Comparison of ENCODE assay signal across 8 mouse cellular contexts in the genomic region with DNA sequence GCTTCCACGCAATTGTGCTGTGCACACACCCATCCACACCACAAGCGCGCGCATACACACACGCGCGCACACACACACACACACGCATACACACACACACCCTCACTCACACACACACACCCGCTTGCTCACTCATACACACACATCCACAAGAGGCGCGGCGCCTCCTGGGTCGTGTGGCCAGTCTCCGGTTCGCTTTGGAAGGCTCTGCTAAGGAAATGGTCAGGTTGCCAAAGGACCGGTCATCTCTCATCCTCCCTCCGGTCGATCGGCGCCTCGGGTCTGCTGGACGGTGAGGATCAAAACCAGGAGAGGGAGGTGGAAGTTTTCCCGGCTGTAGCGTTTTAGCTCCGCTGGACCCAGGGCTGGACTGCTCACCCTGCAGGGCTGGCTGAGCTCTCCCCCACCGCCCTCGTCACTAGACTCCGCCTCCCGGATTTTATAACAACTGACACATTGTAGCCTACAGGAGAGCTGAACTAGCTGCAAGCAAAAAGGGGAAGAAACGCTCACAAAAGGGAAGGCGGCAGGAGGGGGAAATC. TPM values are rescaled to one million over a fixed set of nuclear protein-coding genes. Genes with fewer than 3 reads are reported as not detected.
A peak's percentile ranks its signal among the peaks of the same experiment; 100 is the strongest.
DNase-seq lines count a peak whose midpoint lies in the region; ATAC-seq and TF ChIP-seq lines count a peak whose summit lies in the region.

A gene (minus strand): TSS at position 372 of the 542 bp plus-strand sequence.

- H3K79me2 ChIP-seq in liver, adult 2 months (ENCODE audit: control insufficient read depth, insufficient read depth, low read length): no peaks in the 10 kb centered on the region

- H3K4me1 ChIP-seq in bone marrow, adult 2 months (ENCODE audit: control insufficient read depth, insufficient read depth, low read length): 0 out of 2 replicates have a peak, but pooled peaks cover 1% of the 10 kb centered on the region
- H3K4me1 ChIP-seq in embryonic facial prominence, embryonic 15.5 days: peaks cover 34% of the 10 kb centered on the region
- H3K4me1 ChIP-seq in heart, embryonic 12.5 days (replicated peaks): peaks cover 20% of the 10 kb centered on the region
- H3K4me1 ChIP-seq in kidney, postnatal 0 days (replicated peaks; ENCODE audit: insufficient read depth, low read length): peaks cover 12% of the 10 kb centered on the region; the same call in 1 of the 2 replicates
- H3K4me1 ChIP-seq in liver, adult 2 months (ENCODE audit: control insufficient read depth, insufficient read depth, low read length): peaks cover 3% of the 10 kb centered on the region; the same call in 1 of the 2 replicates

- peak; percentile 97 for DNase-seq in 3T3-L1 (ENCODE audit: low read depth, low spot score)
- DNase-seq in kidney, postnatal 0 days (ENCODE audit: low spot score): peak; percentile 93
- peak; percentile 81 for DNase-seq in liver, adult 2 months (ENCODE audit: extremely low read depth, low read depth, low spot score)
- DNase-seq in splenic B cell, adult 2 months (ENCODE audit: low read depth, low spot score): peak; percentile 22

- H3K9me3 ChIP-seq in embryonic facial prominence, embryonic 15.5 days (replicated peaks): no peaks in the 10 kb centered on the region
- H3K9me3 ChIP-seq in heart, embryonic 12.5 days (replicated peaks): no peaks in the 10 kb centered on the region
- H3K9me3 ChIP-seq in kidney, postnatal 0 days (replicated peaks; ENCODE audit: low read length): no peaks in the 10 kb centered on the region

- ATAC-seq in embryonic facial prominence, embryonic 15.5 days (ENCODE audit: insufficient number of reproducible peaks, low FRiP score, low TSS enrichment, low read depth): peak; percentile 88
- ATAC-seq in heart, embryonic 12.5 days (ENCODE audit: insufficient number of reproducible peaks, low FRiP score): peak; percentile 86
- peak; percentile 91 for ATAC-seq in kidney, postnatal 0 days (replicated peaks; ENCODE audit: low FRiP score, low read depth)
- peak; percentile 68 for ATAC-seq in monocyte, adult 5-6 weeks (replicated peaks; ENCODE audit: insufficient number of reproducible peaks, low FRiP score, low TSS enrichment, poor library complexity, severe bottlenecking)

- H3K4me2 ChIP-seq in embryonic facial prominence, embryonic 15.5 days (replicated peaks): peak within 1 kb of the TSS; percentile 64
- peak within 1 kb of the TSS; percentile 84 for H3K4me2 ChIP-seq in heart, embryonic 12.5 days
- H3K4me2 ChIP-seq in kidney, postnatal 0 days (ENCODE audit: low read length): peak within 1 kb of the TSS; percentile 91

- TF ChIP-seq CTCF in bone marrow, adult 2 months (IDR thresholded peaks at IDR 0.05; ENCODE audit: control insufficient read depth, insufficient read depth, low read length): no peak
- peak; percentile 39 for TF ChIP-seq CTCF in kidney, postnatal 0 days (IDR thresholded peaks at IDR 0.05; ENCODE audit: low read depth)
- no peak; the same call in 1 of the 2 replicates for TF ChIP-seq CTCF in liver, adult 2 months (IDR thresholded peaks at IDR 0.05; ENCODE audit: low read depth, low read length)

- H3K36me3 ChIP-seq in embryonic facial prominence, embryonic 15.5 days: no peaks in the 10 kb centered on the region
- H3K36me3 ChIP-seq in heart, embryonic 12.5 days: no peaks in the 10 kb centered on the region
- no peaks in the 10 kb centered on the region for H3K36me3 ChIP-seq in kidney, postnatal 0 days (ENCODE audit: insufficient read depth, low read length)
- H3K36me3 ChIP-seq in liver, adult 2 months (ENCODE audit: control insufficient read depth, insufficient read depth, low read length): no peaks in the 10 kb centered on the region
- H3K36me3 ChIP-seq in splenic B cell, adult 2 months (ENCODE audit: control insufficient read depth, insufficient read depth, low read length, poor library complexity, severe bottlenecking): no peaks in the 10 kb centered on the region

- peak within 1 kb of the TSS; percentile 73 for H3K4me3 ChIP-seq in bone marrow, adult 2 months (replicated peaks; ENCODE audit: control insufficient read depth, low read depth, low read length)
- H3K4me3 ChIP-seq in embryonic facial prominence, embryonic 15.5 days (replicated peaks): peak within 1 kb of the TSS; percentile 55
- peak within 1 kb of the TSS; percentile 56 for H3K4me3 ChIP-seq in heart, embryonic 12.5 days
- peak within 1 kb of the TSS; percentile 64 for H3K4me3 ChIP-seq in kidney, postnatal 0 days (replicated peaks; ENCODE audit: low read depth, low read length)
- H3K4me3 ChIP-seq in liver, adult 2 months (ENCODE audit: insufficient read depth, low read depth, low read length): peak within 1 kb of the TSS; percentile 54

- under 1% methylated on average over 31 of the region's 31 CpGs for WGBS in bone marrow, adult 2 months
- under 1% methylated on average over 31 of the region's 31 CpGs for WGBS in embryonic facial prominence, embryonic 15.5 days
- 3% methylated on average over 31 of the region's 31 CpGs for WGBS in heart, embryonic 12.5 days
- 2% methylated on average over 31 of the region's 31 CpGs for WGBS in kidney, postnatal 0 days
- WGBS in liver, adult 2 months: under 1% methylated on average over 31 of the region's 31 CpGs

- peak within 1 kb of the TSS; percentile 42 for H3K9ac ChIP-seq in embryonic facial prominence, embryonic 15.5 days
- peak within 1 kb of the TSS; percentile 69 for H3K9ac ChIP-seq in heart, embryonic 12.5 days
- peak within 1 kb of the TSS; percentile 69 for H3K9ac ChIP-seq in kidney, postnatal 0 days (ENCODE audit: low read depth, low read length)
- peak within 1 kb of the TSS; percentile 25 for H3K9ac ChIP-seq in liver, adult 2 months (ENCODE audit: low read depth, low read length)

- no peaks in the 10 kb centered on the region for H3K27me3 ChIP-seq in embryonic facial prominence, embryonic 15.5 days
- H3K27me3 ChIP-seq in heart, embryonic 12.5 days (replicated peaks): peaks cover 8% of the 10 kb centered on the region
- H3K27me3 ChIP-seq in kidney, postnatal 0 days (ENCODE audit: insufficient read depth, low read length): no peaks in the 10 kb centered on the region
- H3K27me3 ChIP-seq in liver, adult 2 months (ENCODE audit: control insufficient read depth, insufficient read depth, low read length): no peaks in the 10 kb centered on the region
- no peaks in the 10 kb centered on the region for H3K27me3 ChIP-seq in splenic B cell, adult 2 months (ENCODE audit: control insufficient read depth, insufficient read depth, low read length, poor library complexity, severe bottlenecking)

- TF ChIP-seq POLR2A in bone marrow, adult 2 months (IDR thresholded peaks at IDR 0.05; ENCODE audit: borderline replicate concordance, control insufficient read depth, low read depth, low read length): no peak
- no peak for TF ChIP-seq POLR2A in liver, adult 2 months (IDR thresholded peaks at IDR 0.05; ENCODE audit: extremely low read depth, insufficient read depth, low read length)

- peak within 1 kb of the TSS; percentile 17; the same call in 1 of the 2 replicates for H3K27ac ChIP-seq in bone marrow, adult 2 months (ENCODE audit: control insufficient read depth, insufficient read depth, low read depth, low read length, poor library complexity)
- H3K27ac ChIP-seq in embryonic facial prominence, embryonic 15.5 days (replicated peaks): peak within 1 kb of the TSS; percentile 74
- H3K27ac ChIP-seq in heart, embryonic 12.5 days (ENCODE audit: poor library complexity, severe bottlenecking): peak within 1 kb of the TSS; percentile 16; the same call in 1 of the 2 replicates
- peak within 1 kb of the TSS; percentile 66; the same call in 1 of the 2 replicates for H3K27ac ChIP-seq in kidney, postnatal 0 days
- no peak within 1 kb of the TSS; the same call in 1 of the 2 replicates for H3K27ac ChIP-seq in liver, adult 2 months (replicated peaks; ENCODE audit: insufficient read depth, low read depth, low read length)

RNA-seq across cellular contexts. Expression of the gene that starts here (rescaled TPM):
- polyA plus RNA-seq in bone marrow, adult 2 months (2011; ENCODE audit: insufficient read depth, insufficient read length, low replicate concordance, missing spikeins): 2.9 and 6.0 TPM in 2 replicates
- 6.1 and 6.9 TPM in 2 replicates for polyA plus RNA-seq in embryonic facial prominence, embryonic 15.5 days (2015; fragmentation: Nextera tagmentation; extraction: Ambion mirVana)
- polyA plus RNA-seq in heart, embryonic 12.5 days (2016; fragmentation: Nextera tagmentation; extraction: Ambion mirVana): 0.63 and 1.2 TPM in 2 replicates
- polyA plus RNA-seq in kidney, postnatal 0 days (2015; fragmentation: Nextera tagmentation; extraction: Ambion mirVana): 2.1 and 2.3 TPM in 2 replicates
- total RNA-seq in liver, adult 2 months (2014; rRNA removed): 0.83 and 1.2 TPM in 2 replicates
- polyA plus RNA-seq in liver, adult 2 months (2012; rRNA removed): 0.69 and 1.5 TPM in 2 replicates
- total RNA-seq in monocyte, adult 5-6 weeks (2017): 2.5 to 23.9 TPM (median 4.5 TPM) in 3 replicates

Comparison
In these comparisons a context has a peak if more than half of its experiments do, and no peak if none do; other contexts are left out.
1. DNase-seq: peak in every context shown above with its lines; median percentile 97 in 3T3-L1; 93 in kidney, postnatal 0 days; 81 in liver, adult 2 months; 22 in splenic B cell, adult 2 months.